Mouse (Mus musculus) small intestine, adult 2 months (tissue): ENCODE measurements around the gene Fam13a.

ENCODE experiments used
- CTCF ChIP-seq: fragments of 200-500 bp; IDR thresholded peaks from 2 replicates; pipeline ENCODE4 v1.5.1; 2012; ENCODE audit warnings: low read depth, mild to moderate bottlenecking, control low read depth, inconsistent platforms, low read length, moderate library complexity, mixed read lengths; ENCODE audit not compliant: insufficient replicate concordance, insufficient read length; ENCODE audit errors: extremely low read depth
- POLR2A ChIP-seq: fragments of 200-500 bp; IDR thresholded peaks from 2 replicates; pipeline ENCODE4 v1.6.1; 2012; ENCODE audit warnings: low read depth, mild to moderate bottlenecking, control low read depth, inconsistent platforms, low read length, moderate library complexity

DNA sequence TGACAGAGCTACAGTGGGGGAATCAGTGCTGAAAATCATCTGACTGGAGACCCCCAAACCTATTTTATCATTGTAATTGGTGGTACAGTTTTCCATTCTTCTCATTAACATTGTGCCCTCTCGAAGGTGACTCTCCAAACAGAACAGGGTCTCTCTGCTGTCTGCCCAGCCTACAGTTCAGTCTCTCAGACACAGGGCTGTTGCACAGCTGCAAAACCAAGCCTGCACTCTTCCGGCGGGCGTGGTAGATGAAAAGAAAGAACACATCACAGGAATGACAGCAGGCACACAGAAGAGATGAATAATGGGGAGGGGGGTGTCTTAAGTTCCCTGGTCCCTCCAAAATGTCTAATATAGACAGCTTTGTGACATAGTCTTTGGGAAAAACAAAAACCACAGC lies 90.2 kb downstream of the Fam13a start:
- no peak for TF ChIP-seq CTCF
- TF ChIP-seq POLR2A, result no peak
